ENCODE assay signal across 22 mouse cellular contexts in genomic region chr15:98021886-98022285, GRCm38 (mm10). TPM values are rescaled to one million over a fixed set of nuclear protein-coding genes. Genes with fewer than 3 reads are reported as not detected.
DNase-seq lines count a peak whose midpoint lies in the region; ATAC-seq and TF ChIP-seq lines count a peak whose summit lies in the region.
"Had no signal": no experiment of that assay in that cellular context is flagged by ENCODE, and none has a peak within 500 bp of the region (broad histone marks: within the 10 kb centered on the region; RNA-seq: fewer than 3 reads in every experiment).

No protein-coding gene starts in this region.

- H3K4me2 ChIP-seq in lung, embryonic 14.5 days, result no peak overlapping the region
- no peak overlapping the region for H3K4me2 ChIP-seq in midbrain, embryonic 15.5 days
- H3K4me2 ChIP-seq: heart, embryonic 13.5 days; hindbrain, embryonic 12.5 days; midbrain, embryonic 13.5 days had no signal

- H3K27ac ChIP-seq in lung, embryonic 14.5 days (ENCODE audit: low read depth), result no peak overlapping the region
- H3K27ac ChIP-seq in midbrain, embryonic 15.5 days, result no peak overlapping the region
- H3K27ac ChIP-seq: heart, embryonic 13.5 days; hindbrain, embryonic 12.5 days; midbrain, embryonic 13.5 days; stomach, postnatal 0 days had no signal

- no peak for ATAC-seq in lung, embryonic 14.5 days (ENCODE audit: insufficient read depth)
- no peak for ATAC-seq in midbrain, embryonic 15.5 days (replicated peaks)
- ATAC-seq: forebrain, postnatal 0 days; midbrain, embryonic 13.5 days had no signal

- no peak for TF ChIP-seq CTCF in lung, embryonic 14.5 days (IDR thresholded peaks at IDR 0.05; ENCODE audit: low read depth)

- 18% methylated on average over 2 of the region's 2 CpGs for WGBS in lung, embryonic 14.5 days
- WGBS in midbrain, embryonic 15.5 days, result 73% methylated on average over 2 of the region's 2 CpGs

- peaks cover 7% of the 10 kb centered on the region; the same call in 1 of the 2 replicates for H3K4me1 ChIP-seq in lung, embryonic 14.5 days (ENCODE audit: insufficient read depth)
- H3K4me1 ChIP-seq in midbrain, embryonic 15.5 days, result peaks cover 3% of the 10 kb centered on the region; the same call in 1 of the 2 replicates

- no peaks in the 10 kb centered on the region for H3K36me3 ChIP-seq in lung, embryonic 14.5 days (ENCODE audit: insufficient read depth)
- H3K36me3 ChIP-seq in midbrain, embryonic 15.5 days (replicated peaks), result no peaks in the 10 kb centered on the region
- H3K36me3 ChIP-seq: heart, embryonic 13.5 days; hindbrain, embryonic 12.5 days; midbrain, embryonic 13.5 days had no signal

- H3K4me3 ChIP-seq in lung, embryonic 14.5 days (ENCODE audit: low read depth, low read length), result no peak overlapping the region
- H3K4me3 ChIP-seq in midbrain, embryonic 15.5 days, result no peak overlapping the region
- H3K4me3 ChIP-seq: heart, embryonic 13.5 days; hindbrain, embryonic 12.5 days; midbrain, embryonic 13.5 days had no signal

- DNase-seq in lung, embryonic 14.5 days, result peak; percentile 81
- no peak for DNase-seq in lung, postnatal 25 days (ENCODE audit: low spot score)
- DNase-seq in embryo, embryonic 10.5 days (ENCODE audit: low spot score), result peak; percentile 67
- peak; percentile 46 for DNase-seq in forelimb bud, embryonic 11.5 days (ENCODE audit: low read depth, low spot score)
- DNase-seq in thymus, postnatal 14 days, result no peak
- no peak for DNase-seq in right cerebral cortex, postnatal 25 days
- DNase-seq: adrenal gland, postnatal 36 days; cerebellum, adult 9-10 months; forebrain, postnatal 0 days; gastrocnemius, postnatal 25 days; heart, adult 18-20 months; heart, postnatal 14 days; kidney, adult 8-10 months; layer of hippocampus, adult 9-11 months; liver; lung, postnatal 10 days had no signal

- no peak overlapping the region for H3K9ac ChIP-seq in lung, embryonic 14.5 days
- H3K9ac ChIP-seq in midbrain, embryonic 15.5 days, result no peak overlapping the region
- H3K9ac ChIP-seq: forebrain, postnatal 0 days; heart, embryonic 13.5 days; hindbrain, embryonic 12.5 days; midbrain, embryonic 13.5 days had no signal

- no peaks in the 10 kb centered on the region for H3K27me3 ChIP-seq in lung, embryonic 14.5 days (ENCODE audit: insufficient read depth, low read length)
- no peaks in the 10 kb centered on the region for H3K27me3 ChIP-seq in midbrain, embryonic 15.5 days (replicated peaks)
- H3K27me3 ChIP-seq: heart, embryonic 13.5 days; hindbrain, embryonic 12.5 days; midbrain, embryonic 13.5 days had no signal

- no peaks in the 10 kb centered on the region for H3K9me3 ChIP-seq in lung, embryonic 14.5 days (ENCODE audit: low read depth, low read length)
- no peaks in the 10 kb centered on the region for H3K9me3 ChIP-seq in midbrain, embryonic 15.5 days
- H3K9me3 ChIP-seq: heart, embryonic 13.5 days; hindbrain, embryonic 12.5 days; midbrain, embryonic 13.5 days had no signal

RNA-seq across cellular contexts. Expression of gene Col2a1, which starts 17.4 kb away (rescaled TPM):
- polyA plus RNA-seq in lung, embryonic 14.5 days (2014; fragmentation: Nextera tagmentation; extraction: Ambion mirVana), result 29.3 and 33.3 TPM in 2 replicates
- 34.7 and 35.7 TPM in 2 replicates for polyA plus RNA-seq in midbrain, embryonic 15.5 days (2015; fragmentation: Nextera tagmentation; extraction: Ambion mirVana)
- polyA plus RNA-seq: large intestine, adult 2 months had no signal

RNA-seq across cellular contexts. Expression of gene Tmem106c, which starts 57.9 kb away (rescaled TPM):
- polyA plus RNA-seq in lung, embryonic 14.5 days (2014; fragmentation: Nextera tagmentation; extraction: Ambion mirVana), result 31.4 and 35.1 TPM in 2 replicates
- 56.2 and 58.9 TPM in 2 replicates for polyA plus RNA-seq in midbrain, embryonic 15.5 days (2015; fragmentation: Nextera tagmentation; extraction: Ambion mirVana)

Comparison
In these comparisons a context has a peak if more than half of its experiments do, and no peak if none do; other contexts are left out.
1. DNase-seq: peak in lung, embryonic 14.5 days (single experiment), embryo, embryonic 10.5 days (single experiment) and forelimb bud, embryonic 11.5 days (single experiment); none in lung, postnatal 25 days (single experiment), thymus, postnatal 14 days (single experiment) and right cerebral cortex, postnatal 25 days (single experiment).